Mouse (Mus musculus) layer of hippocampus, adult 11-12 months (tissue): ENCODE data around the gene Tnr.

Experiments used
- DNase-seq: peaks from one replicate; pipeline ENCODE4 v3.0.0; 2022; ENCODE audit warnings: low spot score

Gene Tnr

GRCm38 (mm10) chr1:159717016-159717415 is 193.4 kb downstream of the Tnr start:
- DNase-seq: peak; percentile 86

GRCm38 (mm10) chr1:159723733-159724132 is 200.2 kb downstream of the Tnr start:
- no peak for DNase-seq

- no peak for DNase-seq
Measured at GRCm38 (mm10) chr1:159729270-159729669, 205.7 kb downstream of the Tnr start.

- DNase-seq: no peak
Measured at GRCm38 (mm10) chr1:159730826-159731225, 207.3 kb downstream of the Tnr start.

GRCm38 (mm10) chr1:159735099-159735498 is 211.5 kb downstream of the Tnr start:
- no peak for DNase-seq

GRCm38 (mm10) chr1:159739478-159739877 is 215.9 kb downstream of the Tnr start:
- peak; percentile 41 for DNase-seq

GRCm38 (mm10) chr1:159741237-159742002 is 217.9 kb downstream of the Tnr start:
- DNase-seq: no peak

GRCm38 (mm10) chr1:159742003-159742274 is 218.4 kb downstream of the Tnr start:
- DNase-seq: no peak

- no peak for DNase-seq
Measured at GRCm38 (mm10) chr1:159743744-159744253, 220.2 kb downstream of the Tnr start.

- DNase-seq: no peak
Measured at GRCm38 (mm10) chr1:159745311-159745710, 221.7 kb downstream of the Tnr start.

- DNase-seq: no peak
Measured at GRCm38 (mm10) chr1:159747969-159748368, 224.4 kb downstream of the Tnr start.

GRCm38 (mm10) chr1:159750411-159750810 is 226.8 kb downstream of the Tnr start:
- no peak for DNase-seq

- no peak for DNase-seq
Measured at GRCm38 (mm10) chr1:159750876-159751275, 227.3 kb downstream of the Tnr start.

GRCm38 (mm10) chr1:159760970-159761369 is 237.4 kb downstream of the Tnr start:
- peak; percentile 47 for DNase-seq

- no peak for DNase-seq
Measured at GRCm38 (mm10) chr1:159763901-159764300, 240.3 kb downstream of the Tnr start.

GRCm38 (mm10) chr1:159764897-159765296 is 241.3 kb downstream of the Tnr start:
- no peak for DNase-seq

- DNase-seq: no peak
Measured at GRCm38 (mm10) chr1:159769948-159770347, 246.4 kb downstream of the Tnr start.

- peak; percentile 48 for DNase-seq
Measured at GRCm38 (mm10) chr1:159773671-159774070, 250.1 kb downstream of the Tnr start.

- DNase-seq: no peak
Measured at GRCm38 (mm10) chr1:159775168-159775567, 251.6 kb downstream of the Tnr start.

- no peak for DNase-seq
Measured at GRCm38 (mm10) chr1:159777107-159777506, 253.5 kb downstream of the Tnr start.

GRCm38 (mm10) chr1:159779424-159779823 is 255.9 kb downstream of the Tnr start:
- no peak for DNase-seq

- peak; percentile 64 for DNase-seq
Measured at GRCm38 (mm10) chr1:159783842-159784241, 260.3 kb downstream of the Tnr start.

- DNase-seq: no peak
Measured at GRCm38 (mm10) chr1:159788312-159788711, 264.7 kb downstream of the Tnr start.

- DNase-seq: no peak
Measured at GRCm38 (mm10) chr1:159792546-159792945, 269.0 kb downstream of the Tnr start.
